Mouse (Mus musculus) embryonic fibroblast, embryonic 13.5 days (primary cell): Measurements from ENCODE around the gene Galnt16.

Experiments used
- CTCF ChIP-seq: IDR thresholded peaks from 2 replicates; pipeline ENCODE4 v1.5.1; 2011; ENCODE audit warnings: mild to moderate bottlenecking, control low read depth, low read length, moderate library complexity, borderline replicate concordance; ENCODE audit not compliant: insufficient read depth
- POLR2A ChIP-seq: IDR thresholded peaks from 2 replicates; pipeline ENCODE4 v1.6.1; 2011; ENCODE audit warnings: low read depth, mild to moderate bottlenecking, control low read depth, low read length, moderate library complexity

GRCm38 (mm10) chr12:80574825-80575371, 56.8 kb downstream of the Galnt16 start:
- TF ChIP-seq CTCF (no peak), POLR2A (no peak)
